Mouse (Mus musculus): Measurements from ENCODE around the gene Gldn. TPM values are rescaled to one million over a fixed set of nuclear protein-coding genes. Genes with fewer than 3 reads are reported as not detected.

Gene Gldn
- 0.07 and 0.19 TPM in 2 replicates for polyA plus RNA-seq (2012; rRNA removed)

GRCm38 (mm10) chr9:54286331-54286987, at the start of gene Gldn:
Gene Gldn, plus strand, starts transcription at chr9:54286486.

GRCm38 (mm10) chr9:54268010-54268409, 18.3 kb upstream of the Gldn start, which contains the start of gene Cyp19a1:
Gene Cyp19a1, minus strand, starts transcription at chr9:54268110.

Other genes with a start within 250 kb of the Gldn start
- 0.08 and 0.14 TPM in 2 replicates for gene Tnfaip8l3, start 218.1 kb upstream of the Gldn start, polyA plus RNA-seq (2012; rRNA removed)
- not detected in 2 replicates for gene Cyp19a1, start 18.4 kb upstream of the Gldn start, polyA plus RNA-seq (2012; rRNA removed)
- gene Dmxl2, start 215.1 kb downstream of the Gldn start, polyA plus RNA-seq (2012; rRNA removed), result 16.1 and 19.6 TPM in 2 replicates

Measured in central nervous system, embryonic 11.5 days (tissue).